Comparison of ENCODE assay signal across 9 mouse cellular contexts in genomic region chr1:135731393-135731792, GRCm38 (mm10). TPM values are rescaled to one million over a fixed set of nuclear protein-coding genes. Genes with fewer than 3 reads are reported as not detected.
DNase-seq lines count a peak whose midpoint lies in the region; ATAC-seq and TF ChIP-seq lines count a peak whose summit lies in the region.
"Had no signal": no experiment of that assay in that cellular context is flagged by ENCODE, and none has a peak within 500 bp of the region (broad histone marks: within the 10 kb centered on the region; RNA-seq: fewer than 3 reads in every experiment).

No protein-coding gene starts in this region.

- no peak for TF ChIP-seq CTCF in heart, postnatal 0 days (IDR thresholded peaks at IDR 0.05; ENCODE audit: low read depth)
- TF ChIP-seq CTCF in C2C12 (IDR thresholded peaks at IDR 0.05; ENCODE audit: control insufficient read depth, insufficient read depth, insufficient read length): no peak

- peaks cover 69% of the 10 kb centered on the region for H3K4me1 ChIP-seq in heart, postnatal 0 days (ENCODE audit: control insufficient read depth, insufficient read depth)
- H3K4me1 ChIP-seq in embryonic facial prominence, embryonic 13.5 days: peaks cover 75% of the 10 kb centered on the region
- peaks cover 53% of the 10 kb centered on the region for H3K4me1 ChIP-seq in liver, embryonic 11.5 days (replicated peaks; ENCODE audit: control insufficient read depth, insufficient read depth, low read length)

- H3K4me2 ChIP-seq in heart, postnatal 0 days (ENCODE audit: low read depth, low read length): peak overlapping the region; percentile 69
- H3K4me2 ChIP-seq in embryonic facial prominence, embryonic 13.5 days: peak overlapping the region; percentile 83
- peak overlapping the region; percentile 83; the same call in 1 of the 2 replicates for H3K4me2 ChIP-seq in liver, embryonic 11.5 days

- no peak for ATAC-seq in heart, postnatal 0 days (ENCODE audit: insufficient read depth, low read depth)
- ATAC-seq in embryonic facial prominence, embryonic 13.5 days (ENCODE audit: insufficient number of reproducible peaks, insufficient read depth, low FRiP score, low TSS enrichment, low read depth): no peak
- no peak for ATAC-seq in liver, embryonic 11.5 days (replicated peaks; ENCODE audit: low FRiP score)

- TF ChIP-seq EP300 in heart, postnatal 0 days (IDR thresholded peaks at IDR 0.05; ENCODE audit: low read depth): no peak

- no peaks in the 10 kb centered on the region for H3K27me3 ChIP-seq in heart, postnatal 0 days (ENCODE audit: control insufficient read depth, insufficient read depth, low read length)
- H3K27me3 ChIP-seq in C2C12 (ENCODE audit: control insufficient read depth, insufficient read depth, insufficient read length): no peaks in the 10 kb centered on the region
- H3K27me3 ChIP-seq in embryonic facial prominence, embryonic 13.5 days: no peaks in the 10 kb centered on the region
- no peaks in the 10 kb centered on the region for H3K27me3 ChIP-seq in liver, embryonic 11.5 days (replicated peaks; ENCODE audit: control insufficient read depth, insufficient read depth, low read length)

- H3K9ac ChIP-seq in heart, postnatal 0 days (replicated peaks; ENCODE audit: low read depth, low read length): peak overlapping the region; percentile 33; the same call in 1 of the 2 replicates
- H3K9ac ChIP-seq in embryonic facial prominence, embryonic 13.5 days: no peak overlapping the region
- H3K9ac ChIP-seq in liver, embryonic 11.5 days (ENCODE audit: low read depth, low read length): no peak overlapping the region

- peak overlapping the region; percentile 92 for H3K27ac ChIP-seq in heart, postnatal 0 days (ENCODE audit: low read depth)
- peak overlapping the region; percentile 94 for H3K27ac ChIP-seq in embryonic facial prominence, embryonic 13.5 days
- H3K27ac ChIP-seq in liver, embryonic 11.5 days (ENCODE audit: low read depth, low read length): peak overlapping the region; percentile 27; the same call in 1 of the 2 replicates

- H3ac ChIP-seq in C2C12 (ENCODE audit: control insufficient read depth, insufficient read length, low read depth): peak overlapping the region; percentile 48

- WGBS in heart, postnatal 0 days: 17% methylated on average over 7 of the region's 7 CpGs
- 50% methylated on average over 7 of the region's 7 CpGs for WGBS in embryonic facial prominence, embryonic 13.5 days
- WGBS in liver, embryonic 11.5 days: 23% methylated on average over 7 of the region's 7 CpGs

- DNase-seq in heart, postnatal 0 days (ENCODE audit: low spot score): no peak
- no peak for DNase-seq in heart, postnatal 4 days
- DNase-seq in liver, embryonic 11.5 days (ENCODE audit: low spot score): no peak
- DNase-seq in cerebellum, adult 9-11 months: no peak
- no peak for DNase-seq in layer of hippocampus, adult 18-20 months (ENCODE audit: low spot score in 2 of 2)
- DNase-seq in adrenal gland, postnatal 36 days: no peak
- DNase-seq: adrenal gland, postnatal 25 days had no signal

- H3K79me2 ChIP-seq in C2C12 (ENCODE audit: control insufficient read depth, insufficient read depth): peaks cover 69% of the 10 kb centered on the region

- H3K9me3 ChIP-seq in heart, postnatal 0 days (replicated peaks; ENCODE audit: control insufficient read depth, low read length): no peaks in the 10 kb centered on the region
- no peaks in the 10 kb centered on the region for H3K9me3 ChIP-seq in embryonic facial prominence, embryonic 13.5 days
- no peaks in the 10 kb centered on the region for H3K9me3 ChIP-seq in liver, embryonic 11.5 days (ENCODE audit: control insufficient read depth, low read length)

- peaks cover 39% of the 10 kb centered on the region for H3K79me3 ChIP-seq in C2C12 (ENCODE audit: low read depth)

- H3K36me3 ChIP-seq in heart, postnatal 0 days (replicated peaks; ENCODE audit: control insufficient read depth, insufficient read depth, low read length): no peaks in the 10 kb centered on the region; the same call in none of the 2 replicates
- peaks cover 14% of the 10 kb centered on the region for H3K36me3 ChIP-seq in C2C12 (ENCODE audit: control insufficient read depth, insufficient read depth)
- no peaks in the 10 kb centered on the region for H3K36me3 ChIP-seq in embryonic facial prominence, embryonic 13.5 days
- H3K36me3 ChIP-seq in liver, embryonic 11.5 days (ENCODE audit: control insufficient read depth, insufficient read depth, low read length): no peaks in the 10 kb centered on the region

- H3K4me3 ChIP-seq in heart, postnatal 0 days (ENCODE audit: low read depth, low read length): peak overlapping the region; percentile 65
- H3K4me3 ChIP-seq in C2C12 (ENCODE audit: insufficient read depth, poor library complexity, severe bottlenecking): no peak overlapping the region
- 0 out of 2 replicates have a peak overlapping the region, but pooled peaks have one; percentile 0 for H3K4me3 ChIP-seq in embryonic facial prominence, embryonic 13.5 days
- no peak overlapping the region for H3K4me3 ChIP-seq in liver, embryonic 11.5 days (ENCODE audit: low read depth, low read length)

TF ChIP-seq in C2C12, 6 proteins besides CTCF, POLR2A, EP300 and RAD21:
- TF ChIP-seq MAX (IDR thresholded peaks at IDR 0.05) (no peak), CEBPB (IDR thresholded peaks at IDR 0.05; ENCODE audit: low read depth) (no peak), USF1 (IDR thresholded peaks at IDR 0.05; ENCODE audit: low read depth) (no peak), FOSL1 (IDR thresholded peaks at IDR 0.05; ENCODE audit: insufficient read depth, low read length, poor library complexity, severe bottlenecking) (no peak), MYOD1 (IDR thresholded peaks at IDR 0.05; ENCODE audit: control insufficient read depth, insufficient read length, low read depth) (no peak), MYOG (IDR thresholded peaks at IDR 0.05; ENCODE audit: control insufficient read depth, extremely low read depth, insufficient read length) (no peak)

RNA-seq across cellular contexts. Expression of gene Csrp1, which starts 11.5 kb away (rescaled TPM):
- total RNA-seq in heart, postnatal 0 days (2014; rRNA removed; ENCODE audit: low replicate concordance): 529 and 840 TPM in 2 replicates
- 128 and 145 TPM in 2 replicates for polyA plus RNA-seq in heart, postnatal 0 days (2015; fragmentation: Nextera tagmentation; extraction: Ambion mirVana)
- total RNA-seq in heart, postnatal 4 days (2021): 100 to 1,000 TPM; 262 to 267 TPM
- polyA plus RNA-seq in C2C12 (2012; fragmentation: generic; extraction: Trizol): 427 TPM
- 77.0 and 79.3 TPM in 2 replicates for polyA plus RNA-seq in embryonic facial prominence, embryonic 13.5 days (2015; fragmentation: Nextera tagmentation; extraction: Ambion mirVana)
- 65.6 and 71.8 TPM in 2 replicates for polyA plus RNA-seq in liver, embryonic 11.5 days (2014; fragmentation: Nextera tagmentation; extraction: Ambion mirVana)
- total RNA-seq in layer of hippocampus, adult 18-20 months (2021): 100 to 1,000 TPM; 272 to 277 TPM
- 10 to 100 TPM; 73.3 to 99.3 TPM for total RNA-seq in adrenal gland, postnatal 36 days (2021)

RNA-seq across cellular contexts. Expression of gene Phlda3, which starts 34.5 kb away (rescaled TPM):
- 87.5 and 130 TPM in 2 replicates for total RNA-seq in heart, postnatal 0 days (2014; rRNA removed; ENCODE audit: low replicate concordance)
- 65.5 and 67.2 TPM in 2 replicates for polyA plus RNA-seq in heart, postnatal 0 days (2015; fragmentation: Nextera tagmentation; extraction: Ambion mirVana)
- 10 to 100 TPM; 40.7 to 43.8 TPM for total RNA-seq in heart, postnatal 4 days (2021)
- 318 TPM for polyA plus RNA-seq in C2C12 (2012; fragmentation: generic; extraction: Trizol)
- 78.0 and 85.6 TPM in 2 replicates for polyA plus RNA-seq in embryonic facial prominence, embryonic 13.5 days (2015; fragmentation: Nextera tagmentation; extraction: Ambion mirVana)
- 22.5 and 22.8 TPM in 2 replicates for polyA plus RNA-seq in liver, embryonic 11.5 days (2014; fragmentation: Nextera tagmentation; extraction: Ambion mirVana)
- total RNA-seq in layer of hippocampus, adult 18-20 months (2021): 10 to 100 TPM; 13.2 to 13.9 TPM
- total RNA-seq in adrenal gland, postnatal 36 days (2021): 10 to 100 TPM; 45.8 to 51.9 TPM

RNA-seq across cellular contexts. Expression of gene Tnni1, which starts 47.8 kb away (rescaled TPM):
- total RNA-seq in heart, postnatal 0 days (2014; rRNA removed; ENCODE audit: low replicate concordance): 4,186 and 4,592 TPM in 2 replicates
- polyA plus RNA-seq in heart, postnatal 0 days (2015; fragmentation: Nextera tagmentation; extraction: Ambion mirVana): 4,392 and 4,399 TPM in 2 replicates
- 1,000 to 10,000 TPM; 2,021 to 2,289 TPM for total RNA-seq in heart, postnatal 4 days (2021)
- polyA plus RNA-seq in C2C12 (2012; fragmentation: generic; extraction: Trizol): 44.6 TPM
- polyA plus RNA-seq in embryonic facial prominence, embryonic 13.5 days (2015; fragmentation: Nextera tagmentation; extraction: Ambion mirVana): 28.9 and 33.8 TPM in 2 replicates
- polyA plus RNA-seq in liver, embryonic 11.5 days (2014; fragmentation: Nextera tagmentation; extraction: Ambion mirVana): 42.1 and 58.2 TPM in 2 replicates
- 1 to 10 TPM; 1.2 to 1.5 TPM for total RNA-seq in layer of hippocampus, adult 18-20 months (2021)
- under 1 TPM in 1 of 2 experiments, not detected in 1; 0.33 TPM for total RNA-seq in adrenal gland, postnatal 36 days (2021)
- total RNA-seq: adrenal gland, postnatal 25 days had no signal

Comparison
In these comparisons a context has a peak if more than half of its experiments do, and no peak if none do; other contexts are left out.
1. H3K27ac ChIP-seq: peak in every context shown above with its lines; median percentile 94 in embryonic facial prominence, embryonic 13.5 days; 92 in heart, postnatal 0 days; 27 in liver, embryonic 11.5 days.
2. H3K4me3 ChIP-seq: peak in heart, postnatal 0 days (single experiment) and embryonic facial prominence, embryonic 13.5 days (single experiment); none in C2C12 (single experiment) and liver, embryonic 11.5 days (single experiment).
3. RNA of gene Tnni1, which starts 47.8 kb away (total RNA-seq): 4,186 to 4,592 TPM in heart, postnatal 0 days and 2,021 to 2,289 TPM in heart, postnatal 4 days; 1.2 to 1.5 TPM in layer of hippocampus, adult 18-20 months and 0.33 TPM in adrenal gland, postnatal 36 days; every median in the first group is over 100 times any median in the second.
4. Peak in every context shown above with its lines, with median percentiles within 50 percentile points of each other: H3K4me2 ChIP-seq.